Mouse (Mus musculus) neural tube, embryonic 14.5 days (tissue): Measurements from ENCODE around the gene Lysmd2. TPM values are rescaled to one million over a fixed set of nuclear protein-coding genes. Genes with fewer than 3 reads are reported as not detected.
A peak's percentile ranks its signal among the peaks of the same experiment; 100 is the strongest.
"Not testable (repeated sequence)": the region's sequence is repeated elsewhere in the genome, so short reads cannot be mapped to it uniquely, and the experiment has no call there.

Experiments used
- ATAC-seq: fragments of 200-750 bp; cut with Nextera tagmentation; 2 replicates; pipeline ENCODE4 v1.8.0; 2017; ENCODE audit warnings: low read depth, mild to moderate bottlenecking, moderate TSS enrichment, moderate library complexity
- H3K27ac ChIP-seq: fragments of 300-500 bp; sonication (generic); 2 replicates; pipeline ENCODE4 v1.5.1; 2014; ENCODE audit warnings: low read depth, mild to moderate bottlenecking, control low read depth, low read length, moderate library complexity, mixed read lengths
- H3K27me3 ChIP-seq: fragments of 300-500 bp; sonication (generic); 2 replicates; pipeline ENCODE4 v1.6.1; 2014; ENCODE audit warnings: low read length; ENCODE audit not compliant: control insufficient read depth, insufficient read depth
- H3K36me3 ChIP-seq: fragments of 300-500 bp; sonication (generic); 2 replicates; pipeline ENCODE4 v1.6.1; 2014; ENCODE audit warnings: low read length, mixed read lengths; ENCODE audit not compliant: control insufficient read depth, insufficient read depth
- H3K4me1 ChIP-seq: fragments of 300-500 bp; sonication (generic); 2 replicates; pipeline ENCODE4 v1.6.1; 2014; ENCODE audit warnings: low read length; ENCODE audit not compliant: control insufficient read depth, insufficient read depth
- H3K4me2 ChIP-seq: fragments of 300-500 bp; sonication (generic); 2 replicates; pipeline ENCODE4 v1.6.1; 2014; ENCODE audit warnings: mild to moderate bottlenecking, low read depth, low read length, control low read depth
- H3K4me3 ChIP-seq: fragments of 300-500 bp; sonication (generic); 2 replicates; pipeline ENCODE4 v1.5.1; 2014; ENCODE audit warnings: low read depth, low read length, control low read depth, mixed read lengths
- H3K9ac ChIP-seq: fragments of 300-500 bp; sonication (generic); replicated peaks from 2 replicates; pipeline ENCODE4 v1.6.1; 2014; ENCODE audit warnings: low read depth, mild to moderate bottlenecking, control low read depth, low read length, mixed read lengths
- H3K9me3 ChIP-seq: fragments of 300-500 bp; sonication (generic); 2 replicates; pipeline ENCODE4 v1.6.1; 2016; ENCODE audit warnings: low read length; ENCODE audit not compliant: control insufficient read depth
- WGBS: fragments of 180-500 bp; shearing (Covaris S2); extraction: QIAGEN DNeasy Blood & Tissue Kit; methylation state at CpG from one replicate; pipeline ENCODE4 v1.1.7; 2014; 5-methylcytosine and 5-hydroxymethylcytosine counted together
- polyA plus RNA-seq: library from polyadenylated mRNA; unstranded; fragments of >200 nt; fragmentation: Nextera tagmentation; extraction: Ambion mirVana; gene quantifications from 2 replicates; pipeline ENCODE4 v1.2.1, GENCODE M21; 2014

Lysmd2 gene
- polyA plus RNA-seq, 1 experiment from 2014 or later: 42.0 TPM

GRCm38 (mm10) chr9:75645405-75645804 lies 19.9 kb downstream of the Lysmd2 start:
- Histone ChIP-seq H3K9ac (no peak overlapping the region), H3K36me3 (peaks cover 48% of the 10 kb centered on the region), H3K4me2 (no peak overlapping the region), H3K27ac (no peak overlapping the region), H3K27me3 (no peaks in the 10 kb centered on the region), H3K9me3 (no peaks in the 10 kb centered on the region), H3K4me3 (no peak overlapping the region), H3K4me1 (no peaks in the 10 kb centered on the region)
- ATAC-seq: no peak
- 76% methylated on average over 3 of the region's 3 CpGs for WGBS

- Histone ChIP-seq H3K9me3 (no peaks in the 10 kb centered on the region), H3K4me2 (no peak overlapping the region), H3K27me3 (no peaks in the 10 kb centered on the region), H3K27ac (no peak overlapping the region), H3K36me3 (peaks cover 37% of the 10 kb centered on the region), H3K4me3 (no peak overlapping the region), H3K4me1 (peaks cover 4% of the 10 kb centered on the region; the same call in 1 of the 2 replicates), H3K9ac (no peak overlapping the region)
- ATAC-seq: peak; percentile 54; the same call in 1 of the 2 replicates
- WGBS: 40% methylated on average over 12 of the region's 12 CpGs
Observed at GRCm38 (mm10) chr9:75653981-75654911, 28.7 kb downstream of the Lysmd2 start.

GRCm38 (mm10) chr9:75656456-75656855 lies 30.9 kb downstream of the Lysmd2 start:
- peaks cover 29% of the 10 kb centered on the region for H3K36me3 ChIP-seq
- 85% methylated on average over 3 of the region's 3 CpGs for WGBS
- not testable (repeated sequence) for H3K27me3 ChIP-seq, H3K4me1 ChIP-seq, H3K9me3 ChIP-seq, ATAC-seq, H3K4me3 ChIP-seq, H3K27ac ChIP-seq, H3K4me2 ChIP-seq, H3K9ac ChIP-seq

- Histone ChIP-seq H3K27ac (no peak overlapping the region), H3K9ac (no peak overlapping the region), H3K36me3 (peaks cover 28% of the 10 kb centered on the region), H3K27me3 (no peaks in the 10 kb centered on the region), H3K9me3 (no peaks in the 10 kb centered on the region), H3K4me2 (no peak overlapping the region), H3K4me3 (no peak overlapping the region), H3K4me1 (no peaks in the 10 kb centered on the region)
- no peak for ATAC-seq
- WGBS: 91% methylated on average over 8 of the region's 8 CpGs
Observed at GRCm38 (mm10) chr9:75660917-75661316, 35.4 kb downstream of the Lysmd2 start.

- peaks cover 25% of the 10 kb centered on the region for H3K36me3 ChIP-seq
- H3K4me3 ChIP-seq: no peak overlapping the region
- H3K4me1 ChIP-seq: no peaks in the 10 kb centered on the region
- no peaks in the 10 kb centered on the region for H3K9me3 ChIP-seq
- 73% methylated on average over 6 of the region's 6 CpGs for WGBS
- H3K9ac ChIP-seq: no peak overlapping the region
- no peaks in the 10 kb centered on the region for H3K27me3 ChIP-seq
- ATAC-seq: no peak
- H3K4me2 ChIP-seq: no peak overlapping the region
- H3K27ac ChIP-seq: no peak overlapping the region
Observed at GRCm38 (mm10) chr9:75665364-75665763, 39.8 kb downstream of the Lysmd2 start.

DNA sequence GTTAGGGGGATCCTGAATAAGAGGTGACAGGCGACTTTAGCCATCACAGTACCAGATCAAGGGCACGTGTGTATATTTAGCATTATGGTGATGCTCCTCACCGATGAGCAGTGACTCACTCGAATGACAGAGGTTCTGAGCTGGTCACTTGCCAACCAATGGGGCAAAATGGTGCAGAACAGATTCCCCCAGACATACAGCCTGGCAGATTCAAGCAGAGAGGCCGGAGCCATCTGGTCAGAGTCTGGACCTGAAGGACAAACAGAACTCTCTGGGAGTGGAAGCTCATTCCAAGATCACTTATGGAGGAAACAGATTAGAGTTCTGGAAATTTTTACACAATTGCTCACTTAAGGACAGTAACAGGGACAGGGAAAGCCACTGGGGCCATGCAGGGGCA lies 41.1 kb downstream of the Lysmd2 start:
- H3K36me3 ChIP-seq: peaks cover 25% of the 10 kb centered on the region
- 81% methylated on average over 5 of the region's 5 CpGs for WGBS
- H3K27ac ChIP-seq: no peak overlapping the region
- no peaks in the 10 kb centered on the region for H3K9me3 ChIP-seq
- ATAC-seq: no peak
- H3K4me3 ChIP-seq: no peak overlapping the region
- H3K4me1 ChIP-seq: no peaks in the 10 kb centered on the region
- no peak overlapping the region for H3K4me2 ChIP-seq
- H3K27me3 ChIP-seq: no peaks in the 10 kb centered on the region
- H3K9ac ChIP-seq: no peak overlapping the region

GRCm38 (mm10) chr9:75672769-75673168 lies 47.2 kb downstream of the Lysmd2 start:
- Histone ChIP-seq H3K9ac (no peak overlapping the region), H3K36me3 (peaks cover 30% of the 10 kb centered on the region), H3K4me2 (no peak overlapping the region), H3K4me1 (no peaks in the 10 kb centered on the region), H3K27me3 (no peaks in the 10 kb centered on the region), H3K27ac (no peak overlapping the region), H3K4me3 (no peak overlapping the region), H3K9me3 (no peaks in the 10 kb centered on the region)
- no peak for ATAC-seq
- 76% methylated on average over 6 of the region's 6 CpGs for WGBS

DNA sequence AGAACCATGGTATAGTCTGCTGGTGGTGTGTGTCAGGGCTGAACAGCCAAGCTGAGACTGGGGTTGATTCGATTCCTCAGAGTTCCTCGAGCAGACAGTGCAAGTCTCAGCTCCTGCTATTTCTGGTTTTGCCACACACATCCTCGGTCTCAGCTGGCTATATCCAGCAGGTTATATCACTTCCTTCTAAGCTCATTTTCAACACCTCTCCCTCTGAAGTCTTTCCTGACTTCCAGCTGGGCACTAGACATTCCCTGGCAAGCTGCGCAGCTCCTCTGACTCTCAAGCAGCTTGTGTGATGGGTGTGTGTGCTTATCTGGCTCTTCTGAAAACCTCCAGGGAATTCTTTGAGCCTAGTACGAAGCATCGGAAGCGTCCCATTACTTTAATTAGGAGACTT lies 50.7 kb downstream of the Lysmd2 start:
- Histone ChIP-seq H3K27ac (no peak overlapping the region), H3K9ac (no peak overlapping the region), H3K4me1 (no peaks in the 10 kb centered on the region), H3K4me2 (no peak overlapping the region), H3K4me3 (no peak overlapping the region), H3K9me3 (no peaks in the 10 kb centered on the region), H3K36me3 (peaks cover 24% of the 10 kb centered on the region), H3K27me3 (no peaks in the 10 kb centered on the region)
- 76% methylated on average over 7 of the region's 7 CpGs for WGBS
- no peak for ATAC-seq

- Histone ChIP-seq H3K4me1 (peaks cover 5% of the 10 kb centered on the region; the same call in 1 of the 2 replicates), H3K36me3 (peaks cover 21% of the 10 kb centered on the region), H3K27ac (no peak overlapping the region), H3K9ac (no peak overlapping the region), H3K27me3 (no peaks in the 10 kb centered on the region), H3K9me3 (no peaks in the 10 kb centered on the region), H3K4me3 (no peak overlapping the region), H3K4me2 (no peak overlapping the region)
- ATAC-seq: no peak
- WGBS: 80% methylated on average over 7 of the region's 7 CpGs
Observed at GRCm38 (mm10) chr9:75678341-75678740, 52.8 kb downstream of the Lysmd2 start.
